20 mouse cellular contexts compared by ENCODE assay signal in genomic region chr5:3379252-3379651, GRCm38 (mm10). TPM values are rescaled to one million over a fixed set of nuclear protein-coding genes. Genes with fewer than 3 reads are reported as not detected.
DNase-seq lines count a peak whose midpoint lies in the region; ATAC-seq and TF ChIP-seq lines count a peak whose summit lies in the region.
"Had no signal": no experiment of that assay in that cellular context is flagged by ENCODE, and none has a peak within 500 bp of the region (broad histone marks: within the 10 kb centered on the region; RNA-seq: fewer than 3 reads in every experiment).

No protein-coding gene starts in this region.

- no peak overlapping the region for H3K27ac ChIP-seq in heart, embryonic 12.5 days (ENCODE audit: poor library complexity, severe bottlenecking)
- no peak overlapping the region for H3K27ac ChIP-seq in liver, embryonic 16.5 days (ENCODE audit: low read length)
- no peak overlapping the region for H3K27ac ChIP-seq in liver, embryonic 11.5 days (ENCODE audit: low read depth, low read length)
- H3K27ac ChIP-seq in midbrain, embryonic 12.5 days (replicated peaks) = no peak overlapping the region
- H3K27ac ChIP-seq in midbrain, postnatal 0 days (ENCODE audit: low read depth, low read length) = no peak overlapping the region
- H3K27ac ChIP-seq: embryonic facial prominence, embryonic 13.5 days; forebrain, embryonic 15.5 days; heart, adult 2 months; heart, embryonic 10.5 days; hindbrain, embryonic 12.5 days; hindbrain, embryonic 15.5 days had no signal

- 66% methylated on average over 4 of the region's 4 CpGs for WGBS in heart, embryonic 12.5 days
- 47% methylated on average over 4 of the region's 4 CpGs for WGBS in liver, embryonic 16.5 days (ENCODE audit: insufficient replicate concordance)
- WGBS in liver, embryonic 11.5 days = 72% methylated on average over 4 of the region's 4 CpGs
- 74% methylated on average over 4 of the region's 4 CpGs for WGBS in midbrain, embryonic 12.5 days
- 68% methylated on average over 4 of the region's 4 CpGs for WGBS in midbrain, postnatal 0 days

- no peaks in the 10 kb centered on the region for H3K9me3 ChIP-seq in heart, embryonic 12.5 days (replicated peaks)
- H3K9me3 ChIP-seq in liver, embryonic 16.5 days (replicated peaks; ENCODE audit: control insufficient read depth, low read length) = no peaks in the 10 kb centered on the region
- no peaks in the 10 kb centered on the region for H3K9me3 ChIP-seq in liver, embryonic 11.5 days (ENCODE audit: control insufficient read depth, low read length)
- no peaks in the 10 kb centered on the region for H3K9me3 ChIP-seq in midbrain, embryonic 12.5 days
- H3K9me3 ChIP-seq in midbrain, postnatal 0 days (ENCODE audit: low read length) = no peaks in the 10 kb centered on the region
- H3K9me3 ChIP-seq: embryonic facial prominence, embryonic 13.5 days; forebrain, embryonic 15.5 days; heart, embryonic 10.5 days; hindbrain, embryonic 12.5 days; hindbrain, embryonic 15.5 days had no signal

- peaks cover 38% of the 10 kb centered on the region for H3K4me1 ChIP-seq in heart, embryonic 12.5 days (replicated peaks)
- peaks cover 19% of the 10 kb centered on the region for H3K4me1 ChIP-seq in liver, embryonic 16.5 days (ENCODE audit: control insufficient read depth, low read depth, low read length)
- H3K4me1 ChIP-seq in liver, embryonic 11.5 days (replicated peaks; ENCODE audit: control insufficient read depth, insufficient read depth, low read length) = no peaks in the 10 kb centered on the region
- H3K4me1 ChIP-seq in midbrain, embryonic 12.5 days = no peaks in the 10 kb centered on the region
- H3K4me1 ChIP-seq in midbrain, postnatal 0 days (ENCODE audit: insufficient read depth, low read length) = no peaks in the 10 kb centered on the region
- H3K4me1 ChIP-seq: forebrain, embryonic 15.5 days; hindbrain, embryonic 12.5 days; hindbrain, embryonic 15.5 days had no signal

- H3K4me2 ChIP-seq in heart, embryonic 12.5 days = no peak overlapping the region
- H3K4me2 ChIP-seq in liver, embryonic 16.5 days (ENCODE audit: low read depth, low read length) = no peak overlapping the region
- H3K4me2 ChIP-seq in liver, embryonic 11.5 days = no peak overlapping the region
- H3K4me2 ChIP-seq in midbrain, embryonic 12.5 days (replicated peaks) = no peak overlapping the region
- no peak overlapping the region for H3K4me2 ChIP-seq in midbrain, postnatal 0 days (ENCODE audit: low read depth, low read length, poor library complexity, severe bottlenecking)
- H3K4me2 ChIP-seq: embryonic facial prominence, embryonic 13.5 days; forebrain, embryonic 15.5 days; hindbrain, embryonic 12.5 days; hindbrain, embryonic 15.5 days had no signal

- no peak overlapping the region for H3K4me3 ChIP-seq in heart, embryonic 12.5 days
- no peak overlapping the region for H3K4me3 ChIP-seq in liver, embryonic 16.5 days (ENCODE audit: low read depth, low read length)
- no peak overlapping the region for H3K4me3 ChIP-seq in liver, embryonic 11.5 days (ENCODE audit: low read depth, low read length)
- no peak overlapping the region for H3K4me3 ChIP-seq in midbrain, embryonic 12.5 days
- no peak overlapping the region for H3K4me3 ChIP-seq in midbrain, postnatal 0 days (ENCODE audit: low read depth, low read length)
- H3K4me3 ChIP-seq: embryonic facial prominence, embryonic 13.5 days; forebrain, embryonic 15.5 days; heart, adult 2 months; heart, embryonic 10.5 days; hindbrain, embryonic 12.5 days; hindbrain, embryonic 15.5 days had no signal

- H3K27me3 ChIP-seq in heart, embryonic 12.5 days (replicated peaks) = no peaks in the 10 kb centered on the region
- H3K27me3 ChIP-seq in liver, embryonic 16.5 days (ENCODE audit: control insufficient read depth, insufficient read depth, low read depth, low read length) = no peaks in the 10 kb centered on the region
- H3K27me3 ChIP-seq in liver, embryonic 11.5 days (replicated peaks; ENCODE audit: control insufficient read depth, insufficient read depth, low read length) = no peaks in the 10 kb centered on the region
- no peaks in the 10 kb centered on the region for H3K27me3 ChIP-seq in midbrain, embryonic 12.5 days
- H3K27me3 ChIP-seq in midbrain, postnatal 0 days (ENCODE audit: insufficient read depth, low read length) = no peaks in the 10 kb centered on the region
- H3K27me3 ChIP-seq: embryonic facial prominence, embryonic 13.5 days; forebrain, embryonic 15.5 days; hindbrain, embryonic 12.5 days; hindbrain, embryonic 15.5 days had no signal

- H3K36me3 ChIP-seq in heart, embryonic 12.5 days = no peaks in the 10 kb centered on the region
- no peaks in the 10 kb centered on the region for H3K36me3 ChIP-seq in liver, embryonic 16.5 days (ENCODE audit: control insufficient read depth, insufficient read depth)
- H3K36me3 ChIP-seq in liver, embryonic 11.5 days (ENCODE audit: control insufficient read depth, insufficient read depth, low read length) = no peaks in the 10 kb centered on the region
- H3K36me3 ChIP-seq in midbrain, embryonic 12.5 days = no peaks in the 10 kb centered on the region
- H3K36me3 ChIP-seq in midbrain, postnatal 0 days (ENCODE audit: insufficient read depth, low read length) = no peaks in the 10 kb centered on the region
- H3K36me3 ChIP-seq: embryonic facial prominence, embryonic 13.5 days; forebrain, embryonic 15.5 days; heart, embryonic 10.5 days; hindbrain, embryonic 12.5 days; hindbrain, embryonic 15.5 days had no signal

- TF ChIP-seq CTCF in midbrain, postnatal 0 days (IDR thresholded peaks at IDR 0.05) = no peak

- peak; percentile 36 for DNase-seq in heart, adult 11 months
- DNase-seq in liver, embryonic 11.5 days (ENCODE audit: low spot score) = no peak
- DNase-seq in midbrain, postnatal 0 days (ENCODE audit: low spot score) = no peak
- DNase-seq: adrenal gland, adult 2 months; adrenal gland, postnatal 14 days; cerebellum, adult 11 months; cerebellum, adult 2 months; cerebellum, adult 9-11 months; cerebellum, postnatal 25 days; gastrocnemius, postnatal 25 days; heart, adult 2 months had no signal

- no peak overlapping the region for H3K9ac ChIP-seq in heart, embryonic 12.5 days
- H3K9ac ChIP-seq in liver, embryonic 16.5 days (ENCODE audit: low read depth, low read length) = no peak overlapping the region
- H3K9ac ChIP-seq in liver, embryonic 11.5 days (ENCODE audit: low read depth, low read length) = no peak overlapping the region
- H3K9ac ChIP-seq in midbrain, embryonic 12.5 days (replicated peaks) = no peak overlapping the region
- H3K9ac ChIP-seq in midbrain, postnatal 0 days (replicated peaks; ENCODE audit: low read length, poor library complexity, severe bottlenecking) = no peak overlapping the region
- H3K9ac ChIP-seq: embryonic facial prominence, embryonic 13.5 days; forebrain, embryonic 15.5 days; hindbrain, embryonic 12.5 days; hindbrain, embryonic 15.5 days had no signal

- ATAC-seq in heart, embryonic 12.5 days (ENCODE audit: insufficient number of reproducible peaks, low FRiP score) = no peak
- ATAC-seq in liver, embryonic 16.5 days (ENCODE audit: low read depth) = peak; percentile 28
- no peak for ATAC-seq in liver, embryonic 11.5 days (replicated peaks; ENCODE audit: low FRiP score)
- 0 out of 2 replicates have a peak, but pooled peaks have one; percentile 49 for ATAC-seq in midbrain, embryonic 12.5 days (ENCODE audit: low FRiP score, low read depth)
- ATAC-seq in midbrain, postnatal 0 days (ENCODE audit: low FRiP score) = no peak
- ATAC-seq: CD4-positive, CD25-positive, alpha-beta regulatory T cell, adult 4 months; forebrain, embryonic 15.5 days had no signal

RNA-seq across cellular contexts. Expression of gene Cdk6, which starts 38.0 kb away (rescaled TPM):
- 32.5 and 33.3 TPM in 2 replicates for polyA plus RNA-seq in heart, embryonic 12.5 days (2016; fragmentation: Nextera tagmentation; extraction: Ambion mirVana)
- 15.8 and 16.0 TPM in 2 replicates for polyA plus RNA-seq in liver, embryonic 16.5 days (2015; fragmentation: Nextera tagmentation; extraction: Ambion mirVana)
- polyA plus RNA-seq in liver, embryonic 11.5 days (2014; fragmentation: Nextera tagmentation; extraction: Ambion mirVana) = 49.1 and 51.2 TPM in 2 replicates
- 16.5 and 18.0 TPM in 2 replicates for polyA plus RNA-seq in midbrain, embryonic 12.5 days (2016; fragmentation: Nextera tagmentation; extraction: Ambion mirVana)
- 7.1 and 22.0 TPM in 2 replicates for total RNA-seq in midbrain, postnatal 0 days (2014; rRNA removed)
- polyA plus RNA-seq in midbrain, postnatal 0 days (2015; fragmentation: Nextera tagmentation; extraction: Ambion mirVana) = 4.0 and 5.5 TPM in 2 replicates

Comparison
In these comparisons a context has a peak if more than half of its experiments do, and no peak if none do; other contexts are left out.
1. ATAC-seq: peak in liver, embryonic 16.5 days (single experiment) and midbrain, embryonic 12.5 days (single experiment); none in heart, embryonic 12.5 days (single experiment), liver, embryonic 11.5 days (single experiment) and midbrain, postnatal 0 days (single experiment).